26 mouse cellular contexts compared by ENCODE assay signal in the genomic region with DNA sequence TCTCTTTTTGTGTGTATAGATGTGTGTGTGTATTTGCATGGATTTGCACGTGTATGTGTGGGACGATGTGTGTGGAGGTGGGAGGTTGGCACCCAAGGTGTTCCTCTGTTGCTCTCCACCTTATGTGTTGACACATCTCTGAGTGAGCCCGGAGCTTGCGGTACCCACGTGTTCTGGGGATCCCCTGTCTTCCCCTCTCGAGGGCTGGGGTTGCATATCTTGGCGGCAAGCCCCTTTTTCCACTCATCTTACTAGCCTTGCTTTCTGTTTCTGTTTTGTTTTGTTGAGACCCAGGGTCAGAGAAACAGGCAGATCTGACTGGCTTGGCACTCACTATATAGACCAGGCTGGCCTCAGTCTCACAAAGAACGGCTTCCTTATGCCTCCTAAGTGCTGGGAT. TPM values are rescaled to one million over a fixed set of nuclear protein-coding genes. Genes with fewer than 3 reads are reported as not detected.
A peak's percentile ranks its signal among the peaks of the same experiment; 100 is the strongest.
DNase-seq lines count a peak whose midpoint lies in the region; ATAC-seq lines count a peak whose summit lies in the region.
"Had no signal": no experiment of that assay in that cellular context is flagged by ENCODE, and none has a peak within 500 bp of the region (broad histone marks: within the 10 kb centered on the region; RNA-seq: fewer than 3 reads in every experiment).

No protein-coding gene starts in this region.

- no peaks in the 10 kb centered on the region for H3K27me3 ChIP-seq in midbrain, embryonic 14.5 days (ENCODE audit: control insufficient read depth, insufficient read depth, low read length)
- H3K27me3 ChIP-seq: embryonic facial prominence, embryonic 12.5 days; forebrain, embryonic 12.5 days; Patski had no signal

- peak; percentile 16 for DNase-seq in CD4-positive helper T cell, adult 2 months (ENCODE audit: low read depth, low spot score)
- no peak for DNase-seq in layer of hippocampus, postnatal 36 days
- DNase-seq in cerebellum, postnatal 4 days (ENCODE audit: low spot score in 2 of 2): no peak
- DNase-seq in testis, postnatal 10 days (ENCODE audit: low spot score): no peak
- DNase-seq in midbrain, embryonic 14.5 days: no peak
- DNase-seq: adrenal gland, adult 8-10 months; adrenal gland, postnatal 14 days; adrenal gland, postnatal 36 days; B cell, adult 2 months; cerebellum, adult 18-20 months; cerebellum, adult 8-10 months; cerebellum, adult 9-11 months; cerebellum, postnatal 14 days; cerebellum, postnatal 36 days; forebrain, postnatal 0 days had no signal

- no peak overlapping the region for H3K4me2 ChIP-seq in midbrain, embryonic 14.5 days (ENCODE audit: low read length)
- H3K4me2 ChIP-seq: embryonic facial prominence, embryonic 12.5 days; forebrain, embryonic 12.5 days had no signal

- H3K9me3 ChIP-seq in midbrain, embryonic 14.5 days (ENCODE audit: control insufficient read depth, low read length): no peaks in the 10 kb centered on the region
- H3K9me3 ChIP-seq: embryonic facial prominence, embryonic 10.5 days; embryonic facial prominence, embryonic 12.5 days; forebrain, embryonic 10.5 days; forebrain, embryonic 12.5 days; G1E had no signal

- no peak overlapping the region for H3K27ac ChIP-seq in midbrain, embryonic 14.5 days (replicated peaks; ENCODE audit: low read depth, low read length)
- H3K27ac ChIP-seq: embryonic facial prominence, embryonic 10.5 days; embryonic facial prominence, embryonic 12.5 days; forebrain, embryonic 10.5 days; forebrain, embryonic 12.5 days had no signal

- no peak overlapping the region for H3K4me3 ChIP-seq in midbrain, embryonic 14.5 days (replicated peaks; ENCODE audit: low read depth, low read length)
- H3K4me3 ChIP-seq: embryonic facial prominence, embryonic 10.5 days; embryonic facial prominence, embryonic 12.5 days; forebrain, embryonic 10.5 days; forebrain, embryonic 12.5 days had no signal

- ATAC-seq in CD4-positive, CD25-positive, alpha-beta regulatory T cell, adult 4 months: peak; percentile 75
- 0 out of 2 replicates have a peak, but pooled peaks have one; percentile 30 for ATAC-seq in erythroid progenitor cell, adult 5-6 weeks (replicated peaks; ENCODE audit: low FRiP score, poor library complexity, severe bottlenecking)
- peak; percentile 77 for ATAC-seq in inflammation-experienced regulatory T-cells, adult 6 months
- ATAC-seq in midbrain, embryonic 14.5 days (ENCODE audit: low FRiP score, low TSS enrichment): no peak
- ATAC-seq: activated CD4-positive, CD25-positive, alpha-beta regulatory T cell, adult 4 months; forebrain, embryonic 14.5 days; forebrain, postnatal 0 days; Patski had no signal

- H3K9ac ChIP-seq in midbrain, embryonic 14.5 days (replicated peaks; ENCODE audit: low read length): no peak overlapping the region
- H3K9ac ChIP-seq: embryonic facial prominence, embryonic 12.5 days; forebrain, embryonic 12.5 days; forebrain, postnatal 0 days had no signal

- H3K4me1 ChIP-seq in midbrain, embryonic 14.5 days (ENCODE audit: control insufficient read depth, insufficient read depth, low read length): no peaks in the 10 kb centered on the region
- H3K4me1 ChIP-seq: embryonic facial prominence, embryonic 12.5 days; forebrain, embryonic 12.5 days had no signal

- WGBS in midbrain, embryonic 14.5 days: 95% methylated on average over 8 of the region's 8 CpGs

- H3K36me3 ChIP-seq in midbrain, embryonic 14.5 days (ENCODE audit: control insufficient read depth, insufficient read depth, low read length): no peaks in the 10 kb centered on the region
- H3K36me3 ChIP-seq: embryonic facial prominence, embryonic 10.5 days; embryonic facial prominence, embryonic 12.5 days; forebrain, embryonic 10.5 days; forebrain, embryonic 12.5 days had no signal

RNA-seq across cellular contexts. Expression of a gene that starts 10.6 kb away (rescaled TPM):
- under 1 TPM in 1 of 2 experiments, not detected in 1; 0.08 TPM for polyA plus RNA-seq in CD4-positive, CD25-positive, alpha-beta regulatory T cell, adult 4 months (2017; shearing (Covaris generic))
- 0.84 and 2.9 TPM in 2 replicates for total RNA-seq in erythroid progenitor cell, adult 5-6 weeks (2015; ENCODE audit: low replicate concordance)
- total RNA-seq in erythroid progenitor cell, adult 5-6 weeks (2017; ENCODE audit: low replicate concordance): 0.77 and 1.1 TPM in 2 replicates
- under 1 TPM in 1 of 3 experiments, not detected in 2; 0.18 TPM for polyA plus RNA-seq in inflammation-experienced regulatory T-cells, adult 6 months (2017; shearing (Covaris generic))
- 10 to 100 TPM; 10.6 to 11.0 TPM for total RNA-seq in layer of hippocampus, postnatal 36 days (2021)
- polyA plus RNA-seq in midbrain, embryonic 14.5 days (2014; fragmentation: Nextera tagmentation; extraction: Ambion mirVana): 0.67 and 1.1 TPM in 2 replicates

RNA-seq across cellular contexts. Expression of a gene that starts 27.1 kb away (rescaled TPM):
- polyA plus RNA-seq in CD4-positive, CD25-positive, alpha-beta regulatory T cell, adult 4 months (2017; shearing (Covaris generic)): 100 to 1,000 TPM in 1 of 2 experiments, 10 to 100 TPM in 1; 86.7 to 104 TPM
- 1,007 and 1,162 TPM in 2 replicates for total RNA-seq in erythroid progenitor cell, adult 5-6 weeks (2015; ENCODE audit: low replicate concordance)
- total RNA-seq in erythroid progenitor cell, adult 5-6 weeks (2017; ENCODE audit: low replicate concordance): 1,638 and 2,076 TPM in 2 replicates
- 100 to 1,000 TPM; 101 to 248 (median 120) TPM for polyA plus RNA-seq in inflammation-experienced regulatory T-cells, adult 6 months (2017; shearing (Covaris generic))
- total RNA-seq in layer of hippocampus, postnatal 36 days (2021): 10 to 100 TPM; 45.2 to 48.0 TPM
- polyA plus RNA-seq in midbrain, embryonic 14.5 days (2014; fragmentation: Nextera tagmentation; extraction: Ambion mirVana): 105 and 115 TPM in 2 replicates
